Mouse (Mus musculus) urinary bladder, adult 18-20 months (tissue): Measurements from ENCODE around the gene Cypt14.
"Not testable (repeated sequence)": the region's sequence is repeated elsewhere in the genome, so short reads cannot be mapped to it uniquely, and the experiment has no call there.

Experiments
- DNase-seq, 2 experiments: peaks; one replicate each; pipeline ENCODE4 v3.0.0; 2022; ENCODE audit warnings: low spot score in 2 of 2, mixed read lengths in 2 of 2

Cypt14 gene

DNA sequence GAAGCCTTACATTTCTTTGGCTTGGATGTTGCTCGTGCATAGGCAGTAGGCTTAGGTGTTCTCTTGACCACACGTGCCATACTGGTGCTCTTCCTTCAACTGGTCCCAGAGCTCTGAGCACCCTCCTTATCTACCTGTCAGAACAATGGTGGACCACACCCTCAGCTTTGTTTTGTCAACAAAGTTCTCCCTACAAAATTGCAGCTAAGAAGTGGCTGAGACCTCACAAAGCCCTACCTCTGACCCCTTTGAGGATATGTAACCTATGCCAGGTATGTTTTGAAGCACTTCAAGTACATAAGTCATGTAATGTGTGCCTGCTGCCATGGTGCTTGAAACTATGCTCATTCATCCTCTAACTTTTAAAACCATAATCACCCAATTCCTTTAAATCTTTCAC lies at the start of gene Cypt14:
Gene Cypt14 (minus strand): TSS at position 101 of the 400 bp plus-strand sequence.
- DNase-seq: not testable (repeated sequence)
